Mouse (Mus musculus) kidney, embryonic 15.5 days (tissue): ENCODE data around the gene Rwdd2b. TPM values are rescaled to one million over a fixed set of nuclear protein-coding genes. Genes with fewer than 3 reads are reported as not detected.

Source experiments
- ATAC-seq: fragments of 200-750 bp; cut with Nextera tagmentation; replicated peaks from 2 replicates; pipeline ENCODE4 v1.8.0; 2017; ENCODE audit warnings: moderate TSS enrichment; ENCODE audit not compliant: low FRiP score
- H3K27ac ChIP-seq: fragments of 300-500 bp; sonication (generic); 2 replicates; pipeline ENCODE4 v1.5.1; 2015; ENCODE audit warnings: mild to moderate bottlenecking, inconsistent platforms
- H3K27me3 ChIP-seq: fragments of 300-500 bp; sonication (generic); 2 replicates; pipeline ENCODE4 v1.6.1; 2015; ENCODE audit warnings: inconsistent platforms
- H3K36me3 ChIP-seq: fragments of 300-500 bp; sonication (generic); 2 replicates; pipeline ENCODE4 v1.6.1; 2015; ENCODE audit warnings: inconsistent platforms
- H3K4me1 ChIP-seq: fragments of 300-500 bp; sonication (generic); 2 replicates; pipeline ENCODE4 v1.6.1; 2015; ENCODE audit warnings: inconsistent platforms
- H3K4me2 ChIP-seq: fragments of 300-500 bp; sonication (generic); 2 replicates; pipeline ENCODE4 v1.6.1; 2015; ENCODE audit warnings: moderate library complexity, mild to moderate bottlenecking, inconsistent platforms
- H3K4me3 ChIP-seq: fragments of 300-500 bp; sonication (generic); replicated peaks from 2 replicates; pipeline ENCODE4 v1.5.1; 2015; ENCODE audit warnings: mild to moderate bottlenecking, inconsistent platforms
- H3K9ac ChIP-seq: fragments of 300-500 bp; sonication (generic); 2 replicates; pipeline ENCODE4 v1.6.1; 2015; ENCODE audit warnings: mild to moderate bottlenecking, inconsistent platforms
- H3K9me3 ChIP-seq: fragments of 300-500 bp; sonication (generic); replicated peaks from 2 replicates; pipeline ENCODE4 v1.6.1; 2016; ENCODE audit warnings: inconsistent platforms
- WGBS: fragments of 180-500 bp; shearing (Covaris S2); methylation state at CpG from one replicate; pipeline ENCODE4 v1.1.7; 2015; ENCODE audit warnings: mixed read lengths; 5-methylcytosine and 5-hydroxymethylcytosine counted together
- polyA plus RNA-seq: library from polyadenylated mRNA; unstranded; fragments of >200 nt; fragmentation: Nextera tagmentation; extraction: Ambion mirVana; gene quantifications from 2 replicates; pipeline ENCODE4 v1.2.1, GENCODE M21; 2015

Gene Rwdd2b
- 12.3 and 13.2 TPM in 2 replicates for polyA plus RNA-seq

- Histone ChIP-seq H3K27me3 (no peaks in the 10 kb centered on the region), H3K9ac (peak within 1 kb of the TSS; percentile 84), H3K4me3 (peak within 1 kb of the TSS; percentile 94), H3K27ac (peak within 1 kb of the TSS; percentile 94), H3K4me2 (peak within 1 kb of the TSS; percentile 80), H3K4me1 (peaks cover 16% of the 10 kb centered on the region), H3K36me3 (no peaks in the 10 kb centered on the region), H3K9me3 (no peaks in the 10 kb centered on the region)
- peak; percentile 96 for ATAC-seq
- under 1% methylated on average over 38 of the region's 38 CpGs for WGBS
These were observed at the start of gene Rwdd2b for GRCm38 (mm10) chr16:87440184-87440686. TSS of gene Rwdd2b (minus strand) at chr16:87440573.

GRCm38 (mm10) chr16:87488605-87489004, 48.2 kb upstream of the Rwdd2b start:
- H3K9ac ChIP-seq, result no peak overlapping the region
- no peak overlapping the region for H3K27ac ChIP-seq
- peaks cover 98% of the 10 kb centered on the region for H3K36me3 ChIP-seq
- H3K4me1 ChIP-seq, result no peaks in the 10 kb centered on the region
- no peak overlapping the region for H3K4me3 ChIP-seq
- H3K9me3 ChIP-seq, result no peaks in the 10 kb centered on the region
- WGBS, result 89% methylated on average over 2 of the region's 2 CpGs
- H3K27me3 ChIP-seq, result no peaks in the 10 kb centered on the region
- H3K4me2 ChIP-seq, result no peak overlapping the region
- ATAC-seq, result no peak

DNA sequence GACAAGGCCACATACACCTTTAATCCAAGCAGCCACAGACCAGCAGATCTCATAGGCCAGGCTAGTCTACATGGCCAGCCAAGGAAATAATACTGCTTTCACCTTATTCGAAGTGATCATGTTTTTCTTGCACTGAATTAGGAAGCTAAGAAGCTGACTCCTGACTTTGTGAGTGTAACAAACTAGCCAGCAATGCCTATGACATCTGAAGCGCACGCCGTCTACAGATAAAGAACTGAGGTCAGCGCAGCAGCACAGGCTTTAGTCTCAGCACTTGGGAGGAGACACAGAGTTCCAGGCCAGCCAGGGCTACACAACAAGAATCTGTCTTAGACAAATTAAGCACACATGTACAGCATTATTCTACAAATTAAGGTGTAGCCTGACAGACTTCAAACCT, 46.4 kb upstream of the Rwdd2b start:
- 95% methylated on average over 5 of the region's 5 CpGs for WGBS
- H3K9me3 ChIP-seq, result no peaks in the 10 kb centered on the region
- H3K36me3 ChIP-seq, result peaks cover 95% of the 10 kb centered on the region
- H3K9ac ChIP-seq, result no peak overlapping the region
- no peak overlapping the region for H3K4me2 ChIP-seq
- no peak overlapping the region for H3K4me3 ChIP-seq
- H3K4me1 ChIP-seq, result no peaks in the 10 kb centered on the region
- H3K27me3 ChIP-seq, result no peaks in the 10 kb centered on the region
- H3K27ac ChIP-seq, result no peak overlapping the region
- no peak for ATAC-seq

GRCm38 (mm10) chr16:87484367-87484766, 44.0 kb upstream of the Rwdd2b start:
- Histone ChIP-seq H3K36me3 (peaks cover 91% of the 10 kb centered on the region), H3K4me2 (no peak overlapping the region), H3K4me1 (no peaks in the 10 kb centered on the region), H3K27ac (no peak overlapping the region), H3K9ac (no peak overlapping the region), H3K27me3 (no peaks in the 10 kb centered on the region), H3K9me3 (no peaks in the 10 kb centered on the region), H3K4me3 (no peak overlapping the region)
- WGBS, result 91% methylated on average over 5 of the region's 5 CpGs
- no peak for ATAC-seq

- WGBS, result 89% methylated on average over 4 of the region's 4 CpGs
- peaks cover 85% of the 10 kb centered on the region for H3K36me3 ChIP-seq
- no peak overlapping the region for H3K9ac ChIP-seq
- H3K27ac ChIP-seq, result no peak overlapping the region
- no peaks in the 10 kb centered on the region for H3K9me3 ChIP-seq
- H3K4me3 ChIP-seq, result no peak overlapping the region
- no peak overlapping the region for H3K4me2 ChIP-seq
- H3K4me1 ChIP-seq, result no peaks in the 10 kb centered on the region
- no peak for ATAC-seq
- H3K27me3 ChIP-seq, result no peaks in the 10 kb centered on the region
These were observed 30.2 kb upstream of the Rwdd2b start for GRCm38 (mm10) chr16:87470579-87470978.

- H3K4me1 ChIP-seq, result peaks cover 22% of the 10 kb centered on the region
- peaks cover 41% of the 10 kb centered on the region for H3K36me3 ChIP-seq
- H3K27ac ChIP-seq, result no peak overlapping the region
- H3K4me3 ChIP-seq, result no peak overlapping the region
- no peaks in the 10 kb centered on the region for H3K9me3 ChIP-seq
- H3K9ac ChIP-seq, result no peak overlapping the region
- 96% methylated on average over 3 of the region's 3 CpGs for WGBS
- no peak overlapping the region for H3K4me2 ChIP-seq
- no peaks in the 10 kb centered on the region for H3K27me3 ChIP-seq
- ATAC-seq, result no peak
These were observed 18.4 kb upstream of the Rwdd2b start for GRCm38 (mm10) chr16:87458752-87459151.

- peak; percentile 78 for ATAC-seq
These were observed 14.8 kb upstream of the Rwdd2b start for GRCm38 (mm10) chr16:87455180-87455611.

GRCm38 (mm10) chr16:87454419-87455179, 14.2 kb upstream of the Rwdd2b start, which contains the start of gene Usp16:
TSS of gene Usp16 (plus strand) at chr16:87454703.
- peak; percentile 97 for ATAC-seq
- Histone ChIP-seq H3K27me3 (no peaks in the 10 kb centered on the region), H3K4me1 (peaks cover 22% of the 10 kb centered on the region), H3K4me2 (peak within 1 kb of the TSS; percentile 86), H3K4me3 (peak within 1 kb of the TSS; percentile 83), H3K36me3 (peaks cover 9% of the 10 kb centered on the region), H3K9ac (peak within 1 kb of the TSS; percentile 77), H3K27ac (peak within 1 kb of the TSS; percentile 82), H3K9me3 (no peaks in the 10 kb centered on the region)
- WGBS, result 7% methylated on average over 45 of the region's 45 CpGs

More at GRCm38 (mm10) chr16:87455180-87455611, 14.8 kb upstream of the Rwdd2b start:
- Histone ChIP-seq H3K27me3 (no peaks in the 10 kb centered on the region), H3K36me3 (peaks cover 12% of the 10 kb centered on the region), H3K9me3 (no peaks in the 10 kb centered on the region), H3K4me2 (peak overlapping the region; percentile 86), H3K27ac (peak overlapping the region; percentile 82), H3K4me1 (peaks cover 22% of the 10 kb centered on the region), H3K9ac (peak overlapping the region; percentile 77), H3K4me3 (peak overlapping the region; percentile 83)
- under 1% methylated on average over 38 of the region's 38 CpGs for WGBS

- Histone ChIP-seq H3K4me3 (no peak overlapping the region), H3K36me3 (no peaks in the 10 kb centered on the region), H3K27me3 (no peaks in the 10 kb centered on the region), H3K9me3 (no peaks in the 10 kb centered on the region), H3K9ac (no peak overlapping the region), H3K27ac (no peak overlapping the region), H3K4me2 (no peak overlapping the region), H3K4me1 (peaks cover 22% of the 10 kb centered on the region)
- WGBS, result 90% methylated on average over 2 of the region's 2 CpGs
- no peak for ATAC-seq
These were observed 12.9 kb upstream of the Rwdd2b start for GRCm38 (mm10) chr16:87453226-87453625.

GRCm38 (mm10) chr16:87445528-87445927, 5.2 kb upstream of the Rwdd2b start:
- no peak for ATAC-seq

GRCm38 (mm10) chr16:87445110-87445509, 4.7 kb upstream of the Rwdd2b start:
- no peak for ATAC-seq
- H3K9ac ChIP-seq, result no peak overlapping the region
- no peak overlapping the region for H3K4me2 ChIP-seq
- H3K9me3 ChIP-seq, result no peaks in the 10 kb centered on the region
- H3K4me1 ChIP-seq, result peaks cover 11% of the 10 kb centered on the region
- no peaks in the 10 kb centered on the region for H3K27me3 ChIP-seq
- H3K36me3 ChIP-seq, result no peaks in the 10 kb centered on the region
- no peak overlapping the region for H3K4me3 ChIP-seq
- H3K27ac ChIP-seq, result no peak overlapping the region

More at GRCm38 (mm10) chr16:87445528-87445927, 5.2 kb upstream of the Rwdd2b start:
- 95% methylated on average over 3 of the region's 3 CpGs for WGBS
- Histone ChIP-seq H3K4me1 (peaks cover 11% of the 10 kb centered on the region), H3K27me3 (no peaks in the 10 kb centered on the region), H3K4me2 (no peak overlapping the region), H3K27ac (no peak overlapping the region), H3K9me3 (no peaks in the 10 kb centered on the region), H3K4me3 (no peak overlapping the region), H3K9ac (no peak overlapping the region), H3K36me3 (no peaks in the 10 kb centered on the region)

DNA sequence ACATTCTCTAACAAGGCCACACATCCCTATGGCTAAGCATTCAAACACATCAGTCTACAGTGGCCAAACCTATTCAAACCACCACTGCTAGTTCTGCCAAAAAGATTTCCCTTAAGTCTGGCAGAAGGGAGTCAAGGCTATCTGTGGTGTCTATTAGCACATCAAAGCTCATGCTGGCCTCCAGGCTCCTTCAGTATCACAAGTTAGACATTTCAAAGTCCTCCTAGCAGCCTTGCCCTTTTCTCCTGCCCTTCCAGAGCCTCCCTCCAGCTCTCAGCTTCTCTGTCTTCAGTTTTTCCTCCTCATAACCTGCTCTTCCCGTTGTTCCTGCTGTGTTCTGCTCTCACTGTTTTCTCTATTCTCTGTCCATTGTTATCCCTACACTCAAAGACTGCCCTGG, 3.7 kb upstream of the Rwdd2b start:
- H3K4me2 ChIP-seq, result no peak overlapping the region

More for the DNA sequence above, 3.7 kb upstream of the Rwdd2b start:
- no peaks in the 10 kb centered on the region for H3K36me3 ChIP-seq
- no peak overlapping the region for H3K4me3 ChIP-seq
- H3K9me3 ChIP-seq, result no peaks in the 10 kb centered on the region
- no peak overlapping the region for H3K9ac ChIP-seq
- H3K4me1 ChIP-seq, result peaks cover 16% of the 10 kb centered on the region
- no peak for ATAC-seq
- 46% methylated on average over 1 of the region's 1 CpGs for WGBS
- no peaks in the 10 kb centered on the region for H3K27me3 ChIP-seq
- no peak overlapping the region for H3K27ac ChIP-seq
